33 mouse cellular contexts compared by ENCODE assay signal in the genomic region with DNA sequence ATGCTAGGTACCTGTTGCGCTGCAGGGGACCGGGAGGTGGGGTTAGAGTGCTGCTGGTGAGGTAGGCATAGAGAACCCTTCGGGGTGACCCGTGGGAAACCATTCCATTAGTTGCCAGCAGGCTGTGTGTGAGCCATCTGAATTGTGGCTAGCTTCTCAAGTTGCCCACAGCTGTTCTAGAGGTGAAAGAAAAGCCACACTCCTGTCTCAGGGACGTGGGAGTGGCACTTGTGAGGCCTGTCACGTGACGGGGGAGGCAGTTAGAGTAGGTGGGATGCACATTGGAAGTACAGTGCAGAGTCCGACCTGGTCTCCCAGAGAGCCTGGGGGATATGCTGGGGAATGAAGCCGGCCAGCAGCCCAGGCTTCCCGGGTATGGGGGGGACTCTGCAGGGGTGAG. TPM values are rescaled to one million over a fixed set of nuclear protein-coding genes. Genes with fewer than 3 reads are reported as not detected.
A peak's percentile ranks its signal among the peaks of the same experiment; 100 is the strongest.
DNase-seq lines count a peak whose midpoint lies in the region; ATAC-seq and TF ChIP-seq lines count a peak whose summit lies in the region.
"Had no signal": no experiment of that assay in that cellular context is flagged by ENCODE, and none has a peak within 500 bp of the region (broad histone marks: within the 10 kb centered on the region; RNA-seq: fewer than 3 reads in every experiment).

No protein-coding gene starts in this region.

- 0 out of 2 replicates have a peak, but pooled peaks have one; percentile 7 for TF ChIP-seq CTCF in lung, postnatal 0 days (IDR thresholded peaks at IDR 0.05)
- no peak for TF ChIP-seq CTCF in E14TG2a.4 (conservative IDR thresholded peaks at IDR 0.05; ENCODE audit: low read length)
- TF ChIP-seq CTCF in MEL (IDR thresholded peaks at IDR 0.05 in 2 of 3, conservative IDR thresholded peaks at IDR 0.05 in 1 of 3; ENCODE audit: control insufficient read depth in 1 of 3, insufficient read depth in 1 of 3, low read depth in 2 of 3, low read length in 3 of 3, poor library complexity in 1 of 3, severe bottlenecking in 1 of 3) = no peak

- no peak overlapping the region for H3K4me2 ChIP-seq in lung, postnatal 0 days (replicated peaks; ENCODE audit: low read depth, low read length)
- H3K4me2 ChIP-seq: embryonic facial prominence, embryonic 15.5 days; heart, embryonic 11.5 days; hindbrain, embryonic 12.5 days had no signal

- ATAC-seq in lung, postnatal 0 days = no peak
- ATAC-seq: CD4-positive, CD25-positive, alpha-beta regulatory T cell, adult 4 months; forebrain, embryonic 14.5 days; forebrain, postnatal 0 days; hindbrain, postnatal 0 days; inflammation-experienced regulatory T-cells, adult 6 months; intestine, embryonic 16.5 days; Patski had no signal

- TF ChIP-seq POLR2A in MEL (IDR thresholded peaks at IDR 0.05; ENCODE audit: control insufficient read depth in 1 of 2, insufficient read depth in 1 of 2, low read depth in 1 of 2, low read length in 2 of 2, poor library complexity in 1 of 2) = no peak

- H3K4me3 ChIP-seq in lung, postnatal 0 days (ENCODE audit: low read depth, low read length) = no peak overlapping the region
- H3K4me3 ChIP-seq in E14TG2a.4 (replicated peaks; ENCODE audit: low read length) = 0 out of 2 replicates have a peak overlapping the region, but pooled peaks have one; percentile 29
- no peak overlapping the region for H3K4me3 ChIP-seq in MEL (ENCODE audit: control insufficient read depth in 1 of 2, insufficient read depth in 1 of 2, low read depth in 2 of 2, low read length in 2 of 2)
- H3K4me3 ChIP-seq: embryonic facial prominence, embryonic 15.5 days; hindbrain, embryonic 12.5 days had no signal

- H3K27me3 ChIP-seq in lung, postnatal 0 days (replicated peaks; ENCODE audit: insufficient read depth, low read length) = no peaks in the 10 kb centered on the region
- H3K27me3 ChIP-seq in E14TG2a.4 (ENCODE audit: insufficient read depth, low read length) (no peaks in the 10 kb centered on the region), MEL (ENCODE audit: control insufficient read depth in 1 of 2, insufficient read depth in 2 of 2, low read length in 2 of 2) (no peaks in the 10 kb centered on the region)
- H3K27me3 ChIP-seq: embryonic facial prominence, embryonic 15.5 days; hindbrain, embryonic 12.5 days; Patski had no signal

- intact Hi-C loops in heart, postnatal 10 days (cut with DNase I) = no loop called here

- peaks cover 38% of the 10 kb centered on the region for H3K79me2 ChIP-seq in MEL (ENCODE audit: control insufficient read depth, insufficient read depth, low read length, poor library complexity)

- no peak overlapping the region for H3K9ac ChIP-seq in lung, postnatal 0 days (replicated peaks; ENCODE audit: low read depth)
- no peak overlapping the region for H3K9ac ChIP-seq in MEL (ENCODE audit: control insufficient read depth, low read depth, low read length, poor library complexity, severe bottlenecking)
- H3K9ac ChIP-seq: embryonic facial prominence, embryonic 15.5 days; forebrain, postnatal 0 days; hindbrain, embryonic 12.5 days had no signal

- peaks cover 10% of the 10 kb centered on the region; the same call in 1 of the 2 replicates for H3K4me1 ChIP-seq in lung, postnatal 0 days (ENCODE audit: insufficient read depth, low read depth, low read length)
- H3K4me1 ChIP-seq in E14TG2a.4 (replicated peaks; ENCODE audit: low read depth, low read length) = peaks cover 97% of the 10 kb centered on the region
- H3K4me1 ChIP-seq in MEL (ENCODE audit: control insufficient read depth in 1 of 2, insufficient read depth in 2 of 2, low read length in 2 of 2) = 0 out of 4 replicates have a peak, but pooled peaks cover 0 to 2% of the 10 kb centered on the region in 2 experiments

- TF ChIP-seq EP300 in lung, postnatal 0 days (IDR thresholded peaks at IDR 0.05) = no peak
- no peak for TF ChIP-seq EP300 in MEL (IDR thresholded peaks at IDR 0.05; ENCODE audit: low read depth in 1 of 2, low read length in 2 of 2)

- H3K9me3 ChIP-seq in lung, postnatal 0 days (ENCODE audit: low read length) = no peaks in the 10 kb centered on the region
- no peaks in the 10 kb centered on the region for H3K9me3 ChIP-seq in E14TG2a.4 (ENCODE audit: low read length)
- no peaks in the 10 kb centered on the region for H3K9me3 ChIP-seq in MEL (replicated peaks; ENCODE audit: insufficient read depth, low read length)
- H3K9me3 ChIP-seq: embryonic facial prominence, embryonic 15.5 days; hindbrain, embryonic 12.5 days had no signal

- DNase-seq in heart, adult 11 months = peak; percentile 86
- DNase-seq in heart, postnatal 10 days = no peak
- DNase-seq in lung, postnatal 0 days (ENCODE audit: low spot score) = no peak
- DNase-seq in lung, adult 18-20 months = no peak
- DNase-seq in MEL (ENCODE audit: low read depth, low spot score) = peak; percentile 9
- DNase-seq in urinary bladder, postnatal 10 days (ENCODE audit: low spot score) = no peak
- DNase-seq in thymus, postnatal 10 days (ENCODE audit: low spot score in 2 of 2) = no peak
- DNase-seq: adrenal gland, postnatal 14 days; cerebellum, adult 11 months; cerebellum, adult 2 months; cerebellum, adult 9-11 months; cerebellum, postnatal 25 days; forebrain, postnatal 0 days; gastrocnemius, postnatal 10 days; gastrocnemius, postnatal 36 days; heart, postnatal 36 days had no signal

- TF ChIP-seq RAD21 in MEL (IDR thresholded peaks at IDR 0.05; ENCODE audit: low read depth, low read length) = no peak

- 0 out of 2 replicates have a peak, but pooled peaks cover 15% of the 10 kb centered on the region for H3K36me3 ChIP-seq in lung, postnatal 0 days (ENCODE audit: insufficient read depth, low read length)
- peaks cover 98% of the 10 kb centered on the region for H3K36me3 ChIP-seq in E14TG2a.4 (ENCODE audit: insufficient read depth, low read length)
- peaks cover 4 to 22% of the 10 kb centered on the region in 2 experiments; a peak in 3 of 4 replicates for H3K36me3 ChIP-seq in MEL (ENCODE audit: control insufficient read depth in 1 of 2, insufficient read depth in 2 of 2, low read length in 2 of 2)

- WGBS in lung, postnatal 0 days = 81% methylated on average over 10 of the region's 10 CpGs

- H3K27ac ChIP-seq in lung, postnatal 0 days (ENCODE audit: low read length) = no peak overlapping the region
- no peak overlapping the region for H3K27ac ChIP-seq in MEL (ENCODE audit: control insufficient read depth, low read depth, low read length)
- H3K27ac ChIP-seq: embryonic facial prominence, embryonic 15.5 days; hindbrain, postnatal 0 days had no signal

TF ChIP-seq in MEL, 35 proteins besides CTCF, POLR2A, EP300 and RAD21:
- TF ChIP-seq TCF12 (IDR thresholded peaks at IDR 0.05; ENCODE audit: low read depth, low read length) (no peak), NRF1 (IDR thresholded peaks at IDR 0.05; ENCODE audit: insufficient read depth, low read depth, low read length, poor library complexity, severe bottlenecking) (no peak), SMC3 (IDR thresholded peaks at IDR 0.05; ENCODE audit: low read depth, low read length) (no peak), MAX (IDR thresholded peaks at IDR 0.05; ENCODE audit: low read length) (no peak), ZC3H11A (IDR thresholded peaks at IDR 0.05; ENCODE audit: low read depth, low read length) (no peak), ZNF384 (IDR thresholded peaks at IDR 0.05; ENCODE audit: low read depth, low read length) (no peak), MEF2A (IDR thresholded peaks at IDR 0.05; ENCODE audit: extremely low read depth, insufficient replicate concordance, low read depth, low read length, poor library complexity, severe bottlenecking) (no peak), MYB (IDR thresholded peaks at IDR 0.05; ENCODE audit: low read depth, low read length) (no peak), NELFE (IDR thresholded peaks at IDR 0.05; ENCODE audit: low read depth, low read length) (no peak), HCFC1 (IDR thresholded peaks at IDR 0.05; ENCODE audit: low read depth, low read length) (no peak)

RNA-seq across cellular contexts. Expression of a gene that starts 9.3 kb away (rescaled TPM):
- total RNA-seq in heart, postnatal 10 days (2021) = 10 to 100 TPM; 31.8 to 36.0 TPM
- polyA plus RNA-seq in lung, postnatal 0 days (2015; fragmentation: Nextera tagmentation; extraction: Ambion mirVana) = 17.0 and 21.1 TPM in 2 replicates
- 267 and 270 TPM in 2 replicates for total RNA-seq in MEL (2012; rRNA removed)
- 100 to 1,000 TPM; 254 to 427 TPM for polyA plus RNA-seq in MEL (2012; ENCODE audit: insufficient read depth in 1 of 2, insufficient read length in 2 of 2, low read depth in 1 of 2, low replicate concordance in 2 of 2, missing spikeins in 1 of 2)

RNA-seq across cellular contexts. Expression of a gene that starts 32.8 kb away (rescaled TPM):
- not detected for total RNA-seq in heart, postnatal 10 days (2021)
- polyA plus RNA-seq in lung, postnatal 0 days (2015; fragmentation: Nextera tagmentation; extraction: Ambion mirVana) = 0.26 TPM in 1 of 2 replicates, not detected in the other
- total RNA-seq in MEL (2012; rRNA removed) = not detected in 2 replicates
- not detected for polyA plus RNA-seq in MEL (2012; ENCODE audit: insufficient read depth in 1 of 2, insufficient read length in 2 of 2, low read depth in 1 of 2, low replicate concordance in 2 of 2, missing spikeins in 1 of 2)
- total RNA-seq: adrenal gland, adult 18-20 months; adrenal gland, postnatal 14 days; common myeloid progenitor, adult 5-6 weeks; forebrain, postnatal 0 days; gastrocnemius, postnatal 10 days; gastrocnemius, postnatal 36 days; granulocyte monocyte progenitor cell, adult 5-6 weeks; heart, adult 8-10 months; heart, postnatal 36 days had no signal
- polyA plus RNA-seq: C2C12; CD4-positive, CD25-positive, alpha-beta regulatory T cell, adult 4 months; cerebellum, adult 2 months; embryonic facial prominence, embryonic 15.5 days; forebrain, embryonic 14.5 days; heart, embryonic 11.5 days; heart, embryonic 14.5 days; heart, postnatal 0 days; inflammation-experienced regulatory T-cells, adult 6 months; Patski had no signal

RNA-seq across cellular contexts. Expression of a gene that starts 43.8 kb away (rescaled TPM):
- total RNA-seq in heart, postnatal 10 days (2021) = 10 to 100 TPM; 55.4 to 68.4 TPM
- polyA plus RNA-seq in lung, postnatal 0 days (2015; fragmentation: Nextera tagmentation; extraction: Ambion mirVana) = 9.3 and 9.5 TPM in 2 replicates
- total RNA-seq in MEL (2012; rRNA removed) = 10.2 and 16.9 TPM in 2 replicates
- 10 to 100 TPM in 1 of 2 experiments, not detected in 1; 26.0 TPM for polyA plus RNA-seq in MEL (2012; ENCODE audit: insufficient read depth in 1 of 2, insufficient read length in 2 of 2, low read depth in 1 of 2, low replicate concordance in 2 of 2, missing spikeins in 1 of 2)

Comparison
In these comparisons a context has a peak if more than half of its experiments do, and no peak if none do; other contexts are left out.
1. DNase-seq: peak in heart, adult 11 months (single experiment) and MEL (single experiment); none in heart, postnatal 10 days (0 of 2), lung, postnatal 0 days (single experiment), lung, adult 18-20 months (0 of 2), urinary bladder, postnatal 10 days (single experiment) and thymus, postnatal 10 days (0 of 2).